Comparison of ENCODE assay signal across 15 mouse cellular contexts in genomic region chr14:58502890-58503289, GRCm38 (mm10).
"Had no signal": no experiment of that assay in that cellular context is flagged by ENCODE, and none has a peak within 500 bp of the region (broad histone marks: within the 10 kb centered on the region; RNA-seq: fewer than 3 reads in every experiment).

No protein-coding gene starts in this region.

- H3K27ac ChIP-seq: intestine, embryonic 15.5 days; kidney, embryonic 15.5 days; limb, embryonic 10.5 days; limb, embryonic 13.5 days; liver, embryonic 13.5 days; macrophage; midbrain, embryonic 12.5 days; midbrain, embryonic 15.5 days; neural tube, embryonic 13.5 days had no signal

- H3K27me3 ChIP-seq: intestine, embryonic 15.5 days; kidney, embryonic 15.5 days; limb, embryonic 13.5 days; liver, embryonic 13.5 days; midbrain, embryonic 15.5 days; neural tube, embryonic 13.5 days had no signal

- H3K9me3 ChIP-seq: intestine, embryonic 15.5 days; kidney, embryonic 15.5 days; limb, embryonic 10.5 days; limb, embryonic 13.5 days; liver, embryonic 13.5 days; midbrain, embryonic 15.5 days; neural tube, embryonic 13.5 days had no signal

- H3K36me3 ChIP-seq: intestine, embryonic 15.5 days; kidney, embryonic 15.5 days; limb, embryonic 10.5 days; limb, embryonic 13.5 days; liver, embryonic 13.5 days; midbrain, embryonic 12.5 days; midbrain, embryonic 15.5 days; neural tube, embryonic 13.5 days had no signal

- H3K4me1 ChIP-seq: liver, embryonic 13.5 days had no signal

- H3K9ac ChIP-seq: intestine, embryonic 15.5 days; kidney, embryonic 15.5 days; limb, embryonic 13.5 days; liver, embryonic 13.5 days; midbrain, embryonic 12.5 days; midbrain, embryonic 15.5 days; neural tube, embryonic 13.5 days had no signal

- ATAC-seq: intestine, embryonic 15.5 days; midbrain, embryonic 15.5 days had no signal

- H3K4me3 ChIP-seq: intestine, embryonic 15.5 days; kidney, embryonic 15.5 days; limb, embryonic 10.5 days; limb, embryonic 13.5 days; liver, embryonic 13.5 days; midbrain, embryonic 12.5 days; midbrain, embryonic 15.5 days; neural tube, embryonic 13.5 days had no signal

- H3K4me2 ChIP-seq: intestine, embryonic 15.5 days; kidney, embryonic 15.5 days; limb, embryonic 13.5 days; liver, embryonic 13.5 days; midbrain, embryonic 12.5 days; midbrain, embryonic 15.5 days; neural tube, embryonic 13.5 days had no signal

- DNase-seq: kidney, adult 11 months; kidney, adult 8-10 months; kidney, postnatal 10 days; kidney, postnatal 36 days; liver, embryonic 13.5 days; lung, adult 2 months; thymus, postnatal 25 days had no signal
